In the genomic region with DNA sequence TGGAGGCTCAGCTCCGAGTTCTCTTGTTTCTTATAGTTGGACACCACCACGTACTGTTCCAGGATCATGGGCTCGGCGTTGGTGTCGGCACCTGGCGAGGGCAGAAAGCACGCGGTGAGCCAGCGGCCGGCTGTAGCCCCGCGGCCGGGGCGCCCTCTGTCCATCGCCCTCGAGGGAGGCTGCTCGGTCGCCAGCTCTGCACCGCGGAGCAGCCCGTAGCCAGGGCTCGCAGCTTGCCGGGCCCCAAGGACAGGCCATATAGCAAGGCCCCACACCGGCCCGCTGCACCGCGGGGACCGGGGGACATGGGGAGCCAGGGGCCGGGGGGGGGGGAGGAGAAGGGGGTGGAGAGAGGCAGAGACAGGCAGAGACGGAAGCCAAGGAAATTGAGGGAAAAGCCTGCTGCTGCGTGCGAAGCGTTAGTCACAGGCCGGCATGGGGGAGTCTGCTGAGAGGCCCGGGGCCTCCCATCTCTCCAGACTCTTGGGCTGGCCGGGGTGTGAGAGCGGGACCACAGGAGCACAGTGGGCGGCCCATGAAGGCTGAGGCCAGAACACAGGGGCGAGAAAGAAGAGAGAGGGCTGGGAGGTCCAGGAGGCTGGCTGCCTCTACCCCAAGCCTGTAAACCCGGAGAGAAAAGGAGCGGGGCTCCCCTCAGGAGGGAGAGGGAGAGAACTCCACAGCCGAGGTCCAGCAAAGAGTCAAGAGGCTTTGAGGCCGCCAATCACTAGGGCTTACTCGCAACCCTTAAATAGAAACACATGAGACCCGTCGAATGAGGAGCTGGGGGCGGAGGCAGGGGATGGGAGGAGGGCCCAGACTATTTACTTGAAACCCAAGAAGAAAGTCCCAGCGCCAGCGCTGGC, we compare ENCODE assay signal across 8 mouse cellular contexts.
DNase-seq lines count a peak whose midpoint lies in the region; ATAC-seq and TF ChIP-seq lines count a peak whose summit lies in the region.

No protein-coding gene starts in this region.

- H3K27me3 ChIP-seq in hindbrain, embryonic 11.5 days (ENCODE audit: control insufficient read depth, insufficient read depth, low read length): no peaks in the 10 kb centered on the region
- H3K27me3 ChIP-seq in limb, embryonic 15.5 days: no peaks in the 10 kb centered on the region
- no peaks in the 10 kb centered on the region; the same call in 1 of the 2 replicates for H3K27me3 ChIP-seq in midbrain, postnatal 0 days (ENCODE audit: insufficient read depth, low read length)

- no peak overlapping the region for H3K27ac ChIP-seq in ES-E14 (ENCODE audit: insufficient read depth, low read depth, low read length, poor library complexity, severe bottlenecking)
- H3K27ac ChIP-seq in hindbrain, embryonic 11.5 days (ENCODE audit: low read depth, low read length): peak overlapping the region; percentile 70
- peak overlapping the region; percentile 96 for H3K27ac ChIP-seq in limb, embryonic 15.5 days
- no peak overlapping the region for H3K27ac ChIP-seq in midbrain, postnatal 0 days (ENCODE audit: low read depth, low read length)

- in situ Hi-C loops in ES-E14 (cut with MboI; ENCODE audit: low sequenced_read_pairs in 2 of 2, unreplicated experiment in 2 of 2): no loop called here

- peak overlapping the region; percentile 61 for H3K4me2 ChIP-seq in hindbrain, embryonic 11.5 days (replicated peaks; ENCODE audit: low read depth, low read length)
- peak overlapping the region; percentile 81 for H3K4me2 ChIP-seq in limb, embryonic 15.5 days
- H3K4me2 ChIP-seq in midbrain, postnatal 0 days (ENCODE audit: low read depth, low read length, poor library complexity, severe bottlenecking): peak overlapping the region; percentile 41

- 2% methylated on average over 48 of the region's 49 CpGs for WGBS in hindbrain, embryonic 11.5 days
- 9% methylated on average over 49 of the region's 49 CpGs for WGBS in limb, embryonic 15.5 days
- 9% methylated on average over 49 of the region's 49 CpGs for WGBS in midbrain, postnatal 0 days

- peaks cover 2% of the 10 kb centered on the region; the same call in 1 of the 2 replicates for H3K36me3 ChIP-seq in ES-E14 (ENCODE audit: control insufficient read depth, insufficient read depth, low read length, poor library complexity, severe bottlenecking)
- no peaks in the 10 kb centered on the region for H3K36me3 ChIP-seq in hindbrain, embryonic 11.5 days (ENCODE audit: control insufficient read depth, insufficient read depth, low read length)
- H3K36me3 ChIP-seq in limb, embryonic 15.5 days: peaks cover 16% of the 10 kb centered on the region
- no peaks in the 10 kb centered on the region for H3K36me3 ChIP-seq in midbrain, postnatal 0 days (ENCODE audit: insufficient read depth, low read length)

- H3K4me3 ChIP-seq in ES-E14 (ENCODE audit: insufficient read depth in 1 of 2, low read depth in 1 of 2, low read length in 2 of 2, poor library complexity in 1 of 2, severe bottlenecking in 1 of 2): peak overlapping the region; percentile 52 to 63
- H3K4me3 ChIP-seq in hindbrain, embryonic 11.5 days (ENCODE audit: low read depth, low read length): peak overlapping the region; percentile 32
- peak overlapping the region; percentile 68 for H3K4me3 ChIP-seq in limb, embryonic 15.5 days
- peak overlapping the region; percentile 31 for H3K4me3 ChIP-seq in midbrain, postnatal 0 days (ENCODE audit: low read depth, low read length)

- DNase-seq in ES-E14 (ENCODE audit: low read depth, low spot score): no peak
- peak; percentile 83 for DNase-seq in adrenal gland, postnatal 10 days
- DNase-seq in forelimb bud, embryonic 11.5 days (ENCODE audit: low read depth, low spot score): peak; percentile 93
- DNase-seq in hindbrain, embryonic 11.5 days (ENCODE audit: low spot score): peak; percentile 67
- peak; percentile 30 for DNase-seq in midbrain, postnatal 0 days (ENCODE audit: low spot score)
- DNase-seq in urinary bladder, postnatal 36 days (ENCODE audit: low spot score in 2 of 2): peak; percentile 53 to 84
- no peak for DNase-seq in layer of hippocampus, postnatal 14 days (ENCODE audit: low spot score in 2 of 2)

- no peak for TF ChIP-seq CTCF in midbrain, postnatal 0 days (IDR thresholded peaks at IDR 0.05)

- ATAC-seq in hindbrain, embryonic 11.5 days (ENCODE audit: low FRiP score): peak; percentile 70
- ATAC-seq in limb, embryonic 15.5 days (ENCODE audit: insufficient number of reproducible peaks, low FRiP score, low TSS enrichment, low read depth): peak; percentile 82
- ATAC-seq in midbrain, postnatal 0 days (ENCODE audit: low FRiP score): no peak

- peaks cover 7 to 24% of the 10 kb centered on the region in 2 experiments for H3K4me1 ChIP-seq in ES-E14 (ENCODE audit: control insufficient read depth in 2 of 2, insufficient read depth in 2 of 2, low read length in 2 of 2, poor library complexity in 1 of 2)
- peaks cover 15% of the 10 kb centered on the region; the same call in 1 of the 2 replicates for H3K4me1 ChIP-seq in hindbrain, embryonic 11.5 days (replicated peaks; ENCODE audit: control insufficient read depth, insufficient read depth, low read length)
- H3K4me1 ChIP-seq in limb, embryonic 15.5 days: peaks cover 94% of the 10 kb centered on the region
- H3K4me1 ChIP-seq in midbrain, postnatal 0 days (ENCODE audit: insufficient read depth, low read length): no peaks in the 10 kb centered on the region

- peak overlapping the region; percentile 60 for H3K9ac ChIP-seq in ES-E14 (ENCODE audit: insufficient read depth, low read depth, low read length, poor library complexity, severe bottlenecking)
- peak overlapping the region; percentile 68 for H3K9ac ChIP-seq in hindbrain, embryonic 11.5 days (ENCODE audit: low read depth, low read length)
- peak overlapping the region; percentile 76 for H3K9ac ChIP-seq in limb, embryonic 15.5 days
- peak overlapping the region; percentile 48 for H3K9ac ChIP-seq in midbrain, postnatal 0 days (replicated peaks; ENCODE audit: low read length, poor library complexity, severe bottlenecking)

- no peaks in the 10 kb centered on the region for H3K9me3 ChIP-seq in ES-E14 (ENCODE audit: control insufficient read depth, insufficient read depth, low read depth, low read length)
- H3K9me3 ChIP-seq in hindbrain, embryonic 11.5 days (ENCODE audit: control insufficient read depth, low read length): no peaks in the 10 kb centered on the region
- H3K9me3 ChIP-seq in limb, embryonic 15.5 days: no peaks in the 10 kb centered on the region
- no peaks in the 10 kb centered on the region for H3K9me3 ChIP-seq in midbrain, postnatal 0 days (ENCODE audit: low read length)

TF ChIP-seq in ES-E14, 5 proteins besides CTCF, POLR2A, EP300 and RAD21:
- no peak for TF ChIP-seq CHD2 (IDR thresholded peaks at IDR 0.05; ENCODE audit: low read depth, low read length)
- no peak for TF ChIP-seq HCFC1 (IDR thresholded peaks at IDR 0.05; ENCODE audit: borderline replicate concordance, insufficient read depth, low read length)
- no peak for TF ChIP-seq MAFK (IDR thresholded peaks at IDR 0.05; ENCODE audit: insufficient read depth, low read depth, low read length)
- no peak for TF ChIP-seq ZNF384 (IDR thresholded peaks at IDR 0.05; ENCODE audit: low read depth, low read length)
- TF ChIP-seq ZC3H11A (IDR thresholded peaks at IDR 0.05; ENCODE audit: borderline replicate concordance, low read depth, low read length): no peak

Comparison
In these comparisons a context has a peak if more than half of its experiments do, and no peak if none do; other contexts are left out.
1. DNase-seq: peak in adrenal gland, postnatal 10 days (single experiment), forelimb bud, embryonic 11.5 days (single experiment), hindbrain, embryonic 11.5 days (single experiment), midbrain, postnatal 0 days (single experiment) and urinary bladder, postnatal 36 days (2 of 2); none in ES-E14 (single experiment) and layer of hippocampus, postnatal 14 days (0 of 2).
2. H3K27ac ChIP-seq: peak in hindbrain, embryonic 11.5 days (single experiment) and limb, embryonic 15.5 days (single experiment); none in ES-E14 (single experiment) and midbrain, postnatal 0 days (single experiment).
3. Peak in every context shown above with its lines, with median percentiles within 50 percentile points of each other: H3K4me3 ChIP-seq, H3K9ac ChIP-seq and H3K4me2 ChIP-seq.